Mouse (Mus musculus): ENCODE measurements around the gene Tcf7l1. TPM values are rescaled to one million over a fixed set of nuclear protein-coding genes. Genes with fewer than 3 reads are reported as not detected.

Gene Tcf7l1
- total RNA-seq, 2 experiments from 2014 or later, result 15.0 to 17.8 TPM

- no peak for DNase-seq
- intact Hi-C loops (cut with DNase I), result no loop called here
Measured at GRCm38 (mm10) chr6:72641218-72641954, 147.7 kb downstream of the Tcf7l1 start.

- no peak for DNase-seq
- intact Hi-C loops (cut with DNase I), result loop anchor here (1.0 to 10.0 kb wide), 3 partner anchors 152 to 518 kb away; partner anchors contain the start of gene Tcf7l1
Measured at GRCm38 (mm10) chr6:72636940-72637339, 152.1 kb downstream of the Tcf7l1 start.

GRCm38 (mm10) chr6:72635760-72636431 is 153.2 kb downstream of the Tcf7l1 start:
- intact Hi-C loops (cut with DNase I), result loop anchor here (1.0 to 10.0 kb wide), 3 partner anchors 153 to 519 kb away; partner anchors contain the start of gene Tcf7l1
- DNase-seq, result peak; percentile 56 to 79

DNA sequence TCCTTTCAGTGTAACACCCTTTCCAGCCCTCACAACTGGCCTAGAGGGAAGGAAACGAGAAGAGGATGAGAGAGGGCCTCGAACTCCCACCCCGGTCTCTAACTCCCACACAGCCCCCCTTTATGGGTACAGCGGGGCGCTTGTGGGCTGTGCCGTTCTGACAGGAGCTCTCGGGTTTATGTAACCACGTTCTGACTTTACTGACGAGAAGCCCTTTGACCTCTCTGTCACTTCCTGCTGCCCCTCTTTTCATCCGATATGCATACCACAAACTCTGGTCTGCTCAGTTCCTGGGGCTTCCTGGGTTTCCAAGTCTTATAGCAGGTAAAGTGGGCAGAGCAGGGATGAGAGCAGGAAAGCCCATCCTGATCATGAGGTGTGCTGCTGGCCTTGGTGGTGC is 154.7 kb downstream of the Tcf7l1 start:
- DNase-seq, result no peak

DNA sequence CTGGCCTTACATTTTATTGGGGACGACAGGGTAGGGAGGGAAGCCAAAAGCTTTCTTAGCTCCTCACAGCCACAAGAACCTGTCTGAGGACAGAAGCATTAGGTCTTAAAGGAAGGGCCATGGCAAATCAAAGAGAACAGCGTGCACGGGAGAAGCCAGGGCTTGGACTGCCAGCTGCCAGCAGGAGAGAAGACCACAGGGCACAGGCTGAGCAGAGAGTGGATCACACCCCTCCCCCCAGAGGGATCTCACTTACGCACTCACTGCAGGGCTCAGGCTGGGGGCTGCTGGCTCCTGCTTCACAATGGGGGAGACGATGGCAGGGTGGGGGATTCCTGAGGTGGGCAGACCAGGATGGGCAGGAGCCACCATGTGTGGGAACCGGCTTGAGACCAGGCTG is 157.4 kb downstream of the Tcf7l1 start:
- intact Hi-C loops (cut with DNase I), result loop anchor here (5.0 to 10.0 kb wide), 2 partner anchors 36 to 523 kb away; no protein-coding TSS in a partner anchor
- DNase-seq, result no peak

More for the DNA sequence above, 154.7 kb downstream of the Tcf7l1 start:
- intact Hi-C loops (cut with DNase I), result loop anchor here (5.0 to 10.0 kb wide), 2 partner anchors 33 to 520 kb away; no protein-coding TSS in a partner anchor

- intact Hi-C loops (cut with DNase I), result loop anchor here (5.0 to 10.0 kb wide), 2 partner anchors 36 to 524 kb away; no protein-coding TSS in a partner anchor
- no peak for DNase-seq
Measured at GRCm38 (mm10) chr6:72630961-72631360, 158.1 kb downstream of the Tcf7l1 start.

DNA sequence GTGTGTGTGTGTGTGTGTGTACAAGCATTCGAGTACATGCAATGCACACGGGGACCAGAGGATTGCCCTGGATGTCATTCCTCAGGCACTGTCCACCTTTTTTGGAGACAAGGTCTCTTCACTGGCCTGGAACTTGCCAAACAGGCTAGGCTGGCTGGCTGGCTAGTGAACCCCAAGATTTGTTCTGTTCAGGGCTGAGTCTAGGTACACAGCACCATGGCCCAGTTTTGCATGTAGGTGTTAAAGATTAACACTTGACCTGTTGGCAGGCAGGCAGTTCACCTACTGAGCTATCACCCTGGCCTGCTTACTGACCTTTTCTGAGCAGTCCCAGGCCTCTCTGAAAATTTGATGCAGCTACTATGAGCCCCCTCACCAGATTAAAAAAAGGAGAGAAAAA is 158.7 kb downstream of the Tcf7l1 start:
- intact Hi-C loops (cut with DNase I), result loop anchor here (5.0 to 10.0 kb wide), 2 partner anchors 37 to 524 kb away; no protein-coding TSS in a partner anchor

DNA sequence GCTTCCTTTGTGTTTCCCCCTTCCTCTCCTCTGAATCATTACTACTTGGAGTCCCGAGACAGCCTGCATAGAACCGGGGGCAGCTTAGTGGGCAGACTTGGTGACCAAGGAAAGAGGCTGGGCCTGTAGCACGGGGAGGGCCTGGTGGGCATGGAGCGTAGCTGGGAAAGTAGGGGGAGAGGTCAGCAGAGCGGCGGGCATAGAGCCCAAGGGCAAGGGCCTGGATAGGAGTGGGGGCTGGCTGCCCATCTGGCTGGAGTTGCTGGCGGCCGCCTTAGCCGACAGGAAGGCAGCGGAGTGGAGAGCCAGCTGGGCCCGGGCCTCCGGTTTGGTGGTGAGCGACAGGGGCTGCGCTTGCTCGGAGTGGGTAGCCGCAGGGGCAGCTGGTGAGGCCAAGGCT is 161.8 kb downstream of the Tcf7l1 start:
- no peak for DNase-seq
- intact Hi-C loops (cut with DNase I), result no loop called here

More for the DNA sequence above, 158.7 kb downstream of the Tcf7l1 start:
- DNase-seq, result no peak

GRCm38 (mm10) chr6:72626391-72626790 is 162.7 kb downstream of the Tcf7l1 start:
- intact Hi-C loops (cut with DNase I), result no loop called here
- no peak for DNase-seq

DNA sequence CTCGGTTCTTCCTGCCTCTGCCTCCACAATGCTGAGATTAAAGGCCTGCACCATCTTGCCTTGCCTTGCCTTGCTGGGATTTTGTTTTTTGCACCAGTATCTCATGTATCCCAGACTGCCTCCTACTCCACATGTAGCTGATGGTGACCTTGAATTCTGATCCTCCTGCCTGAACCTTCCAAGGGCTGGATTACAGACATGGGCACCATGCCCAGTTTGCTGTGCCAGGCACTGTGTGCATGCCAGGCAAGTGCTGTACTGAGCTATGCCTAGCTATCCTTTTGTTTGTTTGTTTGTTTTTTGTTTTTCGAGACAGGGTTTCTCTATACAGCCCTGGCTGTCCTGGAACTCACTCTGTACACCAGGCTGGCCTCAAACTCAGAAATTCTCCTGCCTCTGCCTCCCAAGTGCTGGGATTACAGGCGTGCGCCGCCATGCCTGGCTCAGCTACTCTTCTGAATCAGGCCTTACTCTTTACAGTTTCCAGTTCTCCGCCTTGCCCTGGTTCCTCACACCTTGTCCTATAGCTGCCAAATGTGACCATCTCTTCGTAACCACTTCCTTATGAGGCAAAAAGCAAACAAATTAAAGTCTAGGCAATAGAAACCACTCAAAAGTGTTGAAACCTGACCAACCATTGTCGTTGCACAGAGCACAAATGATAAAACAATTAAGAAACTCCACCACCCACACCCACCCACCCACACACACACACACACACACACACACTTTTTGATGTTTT is 165.2 kb downstream of the Tcf7l1 start:
- intact Hi-C loops (cut with DNase I), result no loop called here
- DNase-seq, result peak; percentile 40 to 44

- no peak for DNase-seq
- intact Hi-C loops (cut with DNase I), result no loop called here
Measured at GRCm38 (mm10) chr6:72622917-72623316, 166.1 kb downstream of the Tcf7l1 start.

DNA sequence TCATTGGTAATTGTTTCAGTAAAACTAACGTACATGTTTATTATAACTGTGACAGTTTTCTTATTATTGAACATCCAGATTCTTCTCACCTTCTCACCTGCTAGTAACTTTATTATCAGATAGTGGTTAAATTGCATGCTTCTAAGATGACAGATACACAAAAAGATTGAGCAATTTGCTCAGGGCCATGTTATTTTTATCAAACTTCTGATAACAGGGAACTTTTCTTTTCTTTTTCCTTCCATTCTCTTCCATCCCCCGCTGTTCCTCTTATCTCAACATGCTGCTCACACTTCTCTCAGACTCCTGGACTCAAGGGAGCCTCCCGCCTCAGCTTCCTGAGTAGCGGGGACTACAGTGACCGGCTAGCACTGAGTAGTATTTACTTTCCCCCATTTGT is 168.1 kb downstream of the Tcf7l1 start:
- intact Hi-C loops (cut with DNase I), result no loop called here
- DNase-seq, result no peak

GRCm38 (mm10) chr6:72619734-72620532 is 169.1 kb downstream of the Tcf7l1 start:
- no peak for DNase-seq
- intact Hi-C loops (cut with DNase I), result no loop called here

DNA sequence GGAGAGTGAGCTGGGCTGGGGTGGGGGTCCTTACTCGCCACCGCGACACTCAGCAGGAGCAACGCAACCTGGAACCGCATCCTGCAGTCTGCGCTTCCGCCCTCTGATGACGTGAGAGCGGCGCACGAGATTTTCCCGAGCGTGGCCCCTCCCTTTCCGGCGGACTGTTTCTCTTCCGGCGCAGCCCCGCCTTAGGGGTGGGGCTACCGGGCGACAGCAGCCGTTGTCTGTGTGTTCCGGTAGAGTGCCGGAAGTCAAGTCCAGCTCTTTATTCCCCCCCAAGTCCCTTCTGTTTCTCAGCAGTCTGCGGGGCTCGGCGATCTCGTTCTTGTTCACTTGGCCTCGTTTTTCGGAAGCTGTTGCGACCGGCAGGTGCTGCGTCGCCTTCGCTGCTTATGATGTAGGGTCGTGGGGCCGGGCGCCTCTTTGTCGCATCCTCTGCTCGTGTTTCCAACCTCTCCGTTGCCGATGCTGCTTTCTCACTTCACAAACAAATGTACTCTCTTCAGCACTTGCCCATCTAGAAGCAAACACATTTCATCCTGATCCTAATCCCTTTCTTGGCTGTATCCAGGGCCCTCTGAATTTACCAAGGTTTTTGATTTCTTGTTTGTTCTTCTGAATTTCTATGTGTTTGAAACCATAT is 172.3 kb downstream of the Tcf7l1 start, which contains the start of gene Tgoln1:
Gene Tgoln1, minus strand, starts transcription at position 358 of the 646 bp plus-strand sequence.
- DNase-seq, result peak; percentile 93 to 95
- intact Hi-C loops (cut with DNase I), result no loop called here

- no peak for DNase-seq
- intact Hi-C loops (cut with DNase I), result no loop called here
Measured at GRCm38 (mm10) chr6:72615561-72616375, 173.3 kb downstream of the Tcf7l1 start.

- intact Hi-C loops (cut with DNase I), result no loop called here
- no peak for DNase-seq
Measured at GRCm38 (mm10) chr6:72615151-72615550, 173.9 kb downstream of the Tcf7l1 start.

- DNase-seq, result no peak
Measured at GRCm38 (mm10) chr6:72610261-72610660, 178.8 kb downstream of the Tcf7l1 start.

GRCm38 (mm10) chr6:72608662-72609184 is 180.3 kb downstream of the Tcf7l1 start:
- intact Hi-C loops (cut with DNase I), result no loop called here
- DNase-seq, result no peak

More at GRCm38 (mm10) chr6:72610261-72610660, 178.8 kb downstream of the Tcf7l1 start:
- intact Hi-C loops (cut with DNase I), result no loop called here
